Mouse (Mus musculus): ENCODE data around the gene Maml2.

The Maml2 gene

DNA sequence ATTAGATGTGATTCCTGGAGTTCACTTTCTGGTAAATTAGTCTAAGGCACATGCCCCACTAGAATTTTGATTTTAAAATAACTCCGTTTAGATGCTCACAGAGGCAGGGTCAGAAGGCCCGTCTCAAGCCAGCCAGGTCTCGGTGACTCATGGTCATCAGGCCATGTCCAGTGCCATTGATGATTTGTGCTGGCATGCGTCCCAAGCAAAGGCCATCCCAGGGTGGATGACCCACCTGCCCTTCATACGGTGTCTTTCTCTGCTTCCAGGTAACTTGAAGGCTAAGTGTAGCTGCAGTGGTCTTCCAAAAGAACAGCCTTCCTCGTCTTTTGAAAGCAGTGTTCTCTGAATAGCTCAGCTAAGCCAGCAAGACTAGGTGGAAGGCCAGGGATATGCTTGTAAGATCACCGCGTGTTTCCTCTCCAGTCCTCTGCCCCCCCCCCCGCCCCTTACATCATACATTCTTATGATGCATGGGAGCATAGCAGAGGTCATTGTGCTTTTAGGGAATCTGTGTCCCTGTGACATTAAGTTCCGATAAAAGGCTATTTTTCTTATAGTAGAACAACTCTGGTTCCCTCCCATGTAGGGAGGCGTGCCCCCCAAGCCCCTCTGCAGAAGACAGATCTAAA is 235.4 kb downstream of the Maml2 start:
- DNase-seq (ENCODE audit: low read depth, low spot score): no peak

- no peak for DNase-seq (ENCODE audit: low read depth, low spot score)
Measured at GRCm38 (mm10) chr9:13535803-13536202, 238.0 kb downstream of the Maml2 start.

- DNase-seq (ENCODE audit: low read depth, low spot score): no peak
Measured at GRCm38 (mm10) chr9:13536419-13537261, 238.9 kb downstream of the Maml2 start.

DNA sequence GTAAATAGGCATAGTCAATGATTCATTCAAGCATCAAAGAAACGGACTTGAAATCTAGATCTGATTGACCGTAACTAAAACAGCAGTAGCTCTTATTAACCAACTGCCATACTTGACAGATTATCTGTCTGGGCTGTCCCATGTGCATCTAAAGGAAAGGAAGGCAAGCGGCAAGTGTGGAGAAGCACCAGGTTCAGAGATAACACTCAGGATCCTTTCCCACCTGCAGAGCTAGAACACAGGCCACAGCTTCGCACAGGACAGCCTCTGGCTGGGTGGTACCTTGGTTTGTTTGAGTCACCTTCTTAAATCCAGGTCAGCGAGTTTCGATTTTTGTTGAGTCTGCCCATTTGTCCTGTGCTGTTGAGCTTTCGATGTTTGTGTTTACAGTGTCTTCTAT is 240.4 kb downstream of the Maml2 start:
- no peak for DNase-seq (ENCODE audit: low read depth, low spot score)

- no peak for DNase-seq (ENCODE audit: low read depth, low spot score)
Measured at GRCm38 (mm10) chr9:13539535-13539934, 241.8 kb downstream of the Maml2 start.

DNA sequence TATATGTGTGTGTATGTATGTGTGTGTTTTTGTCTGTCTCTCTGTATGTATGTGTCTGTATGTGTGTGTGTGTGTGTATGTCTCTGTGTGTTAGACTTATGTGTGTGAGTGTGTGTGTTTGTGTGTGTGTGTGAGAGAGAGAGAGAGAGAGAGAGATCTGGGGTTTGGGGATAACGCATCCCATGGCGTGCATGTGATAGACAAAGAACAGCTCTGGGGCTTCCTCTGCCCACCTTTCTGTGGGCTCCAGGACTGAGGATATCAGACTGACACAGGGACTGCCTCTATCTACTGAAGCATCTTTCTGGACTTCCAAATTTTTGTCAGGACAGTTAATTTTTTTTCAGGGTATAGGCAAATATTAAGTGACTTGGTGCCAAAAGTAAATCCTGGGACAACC is 242.5 kb downstream of the Maml2 start:
- no peak for DNase-seq (ENCODE audit: low read depth, low spot score)

- DNase-seq (ENCODE audit: low read depth, low spot score): no peak
Measured at GRCm38 (mm10) chr9:13540781-13541180, 243.0 kb downstream of the Maml2 start.

DNA sequence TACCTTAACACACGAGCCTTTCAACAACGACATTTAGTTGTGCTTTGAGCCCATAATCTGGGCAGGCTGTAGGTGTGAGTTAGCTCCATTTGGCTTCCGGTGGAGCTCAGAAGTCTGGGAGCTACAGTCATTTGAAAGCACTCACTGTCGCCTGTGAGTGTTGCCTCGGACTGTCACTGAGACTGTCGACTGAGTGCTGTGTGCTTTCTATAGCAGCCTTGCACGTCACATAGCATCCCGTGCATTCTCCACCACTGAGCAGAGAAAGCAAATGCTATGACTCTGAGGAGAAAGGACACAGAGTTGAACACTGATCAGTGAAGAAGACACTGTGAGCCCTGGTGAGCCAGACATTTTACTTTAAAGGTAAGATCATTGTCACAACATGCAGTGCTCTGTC is 245.4 kb downstream of the Maml2 start:
- no peak for DNase-seq (ENCODE audit: low read depth, low spot score)

DNA sequence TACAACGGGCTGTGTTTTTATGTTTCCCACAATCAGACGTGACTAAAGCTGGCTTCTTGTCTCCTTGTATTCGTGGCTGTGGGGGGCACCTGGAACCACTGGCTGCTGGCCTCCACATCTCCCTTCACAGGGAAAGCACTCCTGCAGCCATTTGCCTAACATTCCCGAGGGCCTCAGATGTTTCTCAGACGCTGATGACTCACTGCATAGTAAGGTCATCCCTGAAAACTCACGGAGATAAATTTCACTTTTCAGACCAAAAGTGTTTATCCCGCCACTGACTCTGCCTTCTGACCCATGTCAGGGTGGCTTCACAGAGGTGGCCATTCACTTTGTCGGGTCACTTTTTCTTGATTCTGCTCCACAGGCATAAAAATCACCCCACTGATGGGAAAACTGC is 246.4 kb downstream of the Maml2 start:
- no peak for DNase-seq (ENCODE audit: low read depth, low spot score)

GRCm38 (mm10) chr9:13545726-13546125 is 248.0 kb downstream of the Maml2 start:
- DNase-seq (ENCODE audit: low read depth, low spot score): no peak

DNA sequence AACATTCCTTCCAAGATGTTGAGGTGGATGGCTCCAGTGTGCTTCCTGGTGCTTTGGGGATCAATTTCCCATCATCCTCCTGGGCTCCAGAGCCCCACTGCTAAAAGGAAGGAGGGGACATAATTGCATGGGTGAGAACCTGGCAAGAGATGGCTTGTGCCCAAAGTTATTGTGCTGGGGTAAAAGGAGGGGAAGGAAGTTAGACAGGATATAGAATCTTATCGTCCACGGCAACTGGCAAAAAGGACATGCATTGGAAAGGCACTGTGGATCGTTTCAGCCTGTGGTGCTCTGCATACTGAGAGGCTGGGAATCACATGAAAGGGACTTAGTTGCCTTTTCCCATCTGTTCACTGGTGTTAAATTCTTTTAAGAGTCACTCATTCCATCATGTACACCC is 252.2 kb downstream of the Maml2 start:
- DNase-seq (ENCODE audit: low read depth, low spot score): no peak

DNA sequence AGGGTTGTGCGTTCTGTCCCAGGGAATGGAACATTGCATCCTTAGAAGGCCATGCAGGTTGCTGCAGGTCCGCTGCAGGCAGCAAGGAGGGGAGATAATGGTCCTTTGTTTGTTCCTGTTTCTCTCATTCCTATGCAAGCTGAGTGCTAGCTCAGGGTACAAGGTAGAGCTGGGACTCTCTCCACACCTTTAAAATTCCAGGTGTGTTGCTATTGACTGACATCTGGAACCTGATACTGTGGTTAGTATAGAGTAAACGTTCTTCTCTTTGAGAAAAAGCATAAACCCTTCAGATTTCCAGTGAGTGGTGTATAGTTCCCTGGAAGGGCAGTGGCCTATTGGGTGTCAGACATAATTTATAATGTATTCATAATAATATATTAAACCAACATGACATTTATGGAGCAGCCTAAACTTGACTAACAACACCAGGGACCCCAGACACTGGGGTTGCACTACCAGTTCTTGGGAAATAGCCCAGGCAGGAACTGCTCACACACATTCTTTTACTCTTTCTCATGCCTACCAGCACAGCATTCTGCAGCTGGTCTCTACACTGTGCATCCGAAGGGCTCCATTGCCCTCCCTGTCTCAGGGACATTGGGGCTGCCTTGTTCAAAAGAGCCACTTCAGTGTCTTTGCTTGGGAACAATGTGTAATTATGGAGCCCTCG is 254.8 kb downstream of the Maml2 start:
- DNase-seq (ENCODE audit: low read depth, low spot score): no peak

DNA sequence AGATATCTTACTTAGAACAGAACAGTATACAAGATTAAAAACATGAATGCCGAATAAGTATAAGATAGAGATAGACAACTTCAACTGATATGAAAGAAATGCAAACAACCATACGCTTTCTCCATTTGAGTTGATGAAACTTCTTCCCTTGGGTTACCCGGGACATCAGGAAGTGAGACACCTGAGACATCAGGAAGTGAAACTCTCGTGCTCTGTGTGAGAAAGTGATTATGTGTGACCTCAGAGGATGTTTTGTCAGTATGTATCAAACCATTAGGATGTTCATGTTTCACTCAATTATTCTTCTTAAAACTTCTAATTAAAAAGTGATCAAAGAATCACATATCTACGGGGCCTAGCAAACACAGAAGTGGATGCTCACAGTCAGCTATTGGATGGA is 257.0 kb downstream of the Maml2 start:
- DNase-seq (ENCODE audit: low read depth, low spot score): no peak

GRCm38 (mm10) chr9:13555973-13556481 is 258.3 kb downstream of the Maml2 start:
- DNase-seq (ENCODE audit: low read depth, low spot score): no peak

GRCm38 (mm10) chr9:13556696-13557095 is 258.9 kb downstream of the Maml2 start:
- DNase-seq (ENCODE audit: low read depth, low spot score): no peak

- DNase-seq (ENCODE audit: low read depth, low spot score): no peak
Measured at GRCm38 (mm10) chr9:13558811-13559372, 261.1 kb downstream of the Maml2 start.

DNA sequence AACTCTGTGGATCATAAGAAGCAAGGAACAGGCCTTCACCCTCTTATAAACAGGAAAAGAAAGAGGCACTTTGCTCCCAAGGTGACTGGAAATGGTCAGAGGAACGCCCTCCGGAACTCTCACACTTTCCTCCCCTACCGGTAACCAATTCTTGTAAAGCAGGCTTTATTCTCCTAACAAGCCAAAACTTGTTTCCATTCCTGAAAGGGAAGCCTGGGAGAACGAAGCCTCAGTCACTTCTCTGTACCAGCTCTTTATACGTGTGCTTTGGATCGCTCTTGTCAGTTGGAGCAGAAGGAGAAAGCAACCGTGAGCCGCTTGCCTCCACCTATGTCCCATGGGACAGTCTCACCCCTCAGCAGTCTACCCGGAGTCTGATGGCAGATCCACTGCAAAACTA is 262.9 kb downstream of the Maml2 start:
- no peak for DNase-seq (ENCODE audit: low read depth, low spot score)

DNA sequence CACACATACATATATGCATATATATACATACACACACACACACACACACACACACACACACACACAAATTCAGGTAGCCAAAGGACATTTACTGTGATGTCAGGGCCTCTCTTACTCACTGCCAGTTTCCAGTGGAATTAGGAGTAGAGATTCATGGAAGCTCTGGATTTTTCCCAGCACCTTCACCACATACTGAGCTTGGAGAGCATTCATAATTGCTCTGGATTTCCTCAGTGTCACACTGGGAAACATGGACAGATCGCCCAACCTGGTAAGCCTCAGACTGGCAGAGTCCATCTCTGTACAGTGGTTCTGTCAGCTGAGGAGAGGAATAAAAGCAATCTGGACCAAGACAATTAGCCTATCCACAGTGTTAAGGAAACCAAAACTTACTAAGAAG is 263.6 kb downstream of the Maml2 start:
- no peak for DNase-seq (ENCODE audit: low read depth, low spot score)

GRCm38 (mm10) chr9:13563475-13564414 is 266.0 kb downstream of the Maml2 start:
- DNase-seq (ENCODE audit: low read depth, low spot score): no peak

DNA sequence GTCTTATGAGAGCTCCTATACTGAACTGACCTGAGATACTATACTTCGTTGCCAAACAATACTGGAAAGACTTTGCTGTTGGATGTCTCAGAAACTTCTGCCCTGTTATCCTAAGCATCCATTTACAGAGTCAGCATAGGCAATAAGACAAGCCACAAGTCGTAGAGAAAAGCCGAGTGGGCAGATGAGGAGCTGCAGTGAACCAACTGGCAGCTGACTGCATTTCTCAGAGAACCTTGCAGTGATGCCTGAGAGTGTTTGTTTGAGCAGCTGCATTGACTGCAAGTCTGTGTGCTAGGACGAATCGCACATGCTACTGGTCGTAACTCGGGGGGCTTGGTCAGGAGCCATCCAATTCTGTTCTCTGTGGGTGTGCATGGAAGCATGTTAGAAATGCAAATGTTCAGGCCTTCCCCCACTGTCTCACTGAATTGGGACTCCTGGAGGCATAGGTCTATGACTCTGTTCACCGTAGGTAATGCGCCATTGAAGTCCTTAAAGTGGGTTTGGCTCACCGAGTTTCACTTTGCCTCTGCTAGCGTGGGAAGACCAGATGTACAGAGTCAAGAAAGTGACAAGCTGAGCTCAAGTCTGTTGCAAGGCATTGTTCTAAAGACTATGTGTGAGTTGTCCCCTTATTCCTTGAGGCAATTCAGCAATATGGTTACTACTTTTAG is 267.7 kb downstream of the Maml2 start:
- no peak for DNase-seq (ENCODE audit: low read depth, low spot score)
